Mouse (Mus musculus) lung, adult 10 weeks (tissue): ENCODE data around the gene Clip2. TPM values are rescaled to one million over a fixed set of nuclear protein-coding genes. Genes with fewer than 3 reads are reported as not detected.

Experiments used
- polyA plus RNA-seq: library from polyadenylated mRNA; stranded (reverse); fragments of 350-450 nt; fragmentation: Illumina TruSeq; extraction: RNeasy Lipid Tissue Mini Kit (QIAGEN cat#74804); gene quantifications from one replicate; pipeline ENCODE4 v1.2.3, GENCODE M21; 2014; ENCODE audit warnings: low read depth, low replicate concordance; ENCODE audit not compliant: insufficient read depth

The Clip2 gene
- polyA plus RNA-seq = 8.0 TPM

GRCm38 (mm10) chr5:134552110-134552972, at the start of gene Clip2:
Gene Clip2 (minus strand): TSS chr5:134552434.

GRCm38 (mm10) chr5:134581146-134581545, 28.9 kb upstream of the Clip2 start, which contains the start of gene Rfc2:
Gene Rfc2 (plus strand): TSS chr5:134581366.

GRCm38 (mm10) chr5:134560071-134560449, 7.8 kb upstream of the Clip2 start, which contains the start of gene Syna:
Gene Syna (minus strand): TSS chr5:134560171.

GRCm38 (mm10) chr5:134456503-134456962, 95.7 kb downstream of the Clip2 start, which contains the start of gene Gtf2ird1:
Gene Gtf2ird1 (minus strand): TSS chr5:134456716.

Other genes with a start within 250 kb of the Clip2 start
- 48.3 TPM for gene Gtf2i, start 237.7 kb downstream of the Clip2 start, polyA plus RNA-seq
- gene Gtf2ird1, start 95.7 kb downstream of the Clip2 start, polyA plus RNA-seq = 11.3 TPM
- gene Syna, start 7.7 kb upstream of the Clip2 start, polyA plus RNA-seq = not detected
- gene Rfc2, start 28.9 kb upstream of the Clip2 start, polyA plus RNA-seq = 60.4 TPM
- 18.5 TPM for gene Lat2, start 62.6 kb upstream of the Clip2 start, polyA plus RNA-seq
- 211 TPM for gene Eif4h, start 87.1 kb upstream of the Clip2 start, polyA plus RNA-seq
- gene Limk1, start 136.2 kb upstream of the Clip2 start, polyA plus RNA-seq = 8.5 TPM
- 125 TPM for gene Eln, start 194.9 kb upstream of the Clip2 start, polyA plus RNA-seq